Mouse (Mus musculus): ENCODE data around the gene Sptbn4.
A peak's percentile ranks its signal among the peaks of the same experiment; 100 is the strongest.

The Sptbn4 gene

GRCm38 (mm10) chr7:27473835-27474489 is 26.5 kb upstream of the Sptbn4 start:
- no peak for DNase-seq

- peak; percentile 100 for DNase-seq
Measured at GRCm38 (mm10) chr7:27473156-27473834, 25.8 kb upstream of the Sptbn4 start, which contains the start of gene Sertad3. Gene Sertad3, plus strand, starts transcription at chr7:27473768.

- DNase-seq, result peak; percentile 14
Measured at GRCm38 (mm10) chr7:27472596-27472995, 25.1 kb upstream of the Sptbn4 start.

GRCm38 (mm10) chr7:27471390-27472120 is 24.1 kb upstream of the Sptbn4 start:
- no peak for DNase-seq

- DNase-seq, result no peak
Measured at GRCm38 (mm10) chr7:27467648-27468047, 20.2 kb upstream of the Sptbn4 start.

GRCm38 (mm10) chr7:27460477-27460876 is 13.0 kb upstream of the Sptbn4 start:
- no peak for DNase-seq

GRCm38 (mm10) chr7:27459640-27460039 is 12.2 kb upstream of the Sptbn4 start:
- DNase-seq, result no peak

GRCm38 (mm10) chr7:27458614-27459013 is 11.1 kb upstream of the Sptbn4 start:
- DNase-seq, result no peak

- no peak for DNase-seq
Measured at GRCm38 (mm10) chr7:27455273-27455672, 7.8 kb upstream of the Sptbn4 start.

GRCm38 (mm10) chr7:27454461-27455121 is 7.1 kb upstream of the Sptbn4 start:
- DNase-seq, result no peak

- DNase-seq, result no peak
Measured at GRCm38 (mm10) chr7:27452206-27452770, 4.8 kb upstream of the Sptbn4 start.

- no peak for DNase-seq
Measured at GRCm38 (mm10) chr7:27451359-27451758, 3.9 kb upstream of the Sptbn4 start.

- DNase-seq, result peak; percentile 82
Measured at GRCm38 (mm10) chr7:27449256-27449862, 1.9 kb upstream of the Sptbn4 start.

- peak; percentile 9 for DNase-seq
Measured at GRCm38 (mm10) chr7:27448421-27449206, 1.1 kb upstream of the Sptbn4 start.

- no peak for DNase-seq
Measured at GRCm38 (mm10) chr7:27446521-27447418, 716 bp downstream of the Sptbn4 start.

GRCm38 (mm10) chr7:27446051-27446450 is 1.4 kb downstream of the Sptbn4 start:
- no peak for DNase-seq

GRCm38 (mm10) chr7:27440014-27440413 is 7.5 kb downstream of the Sptbn4 start:
- no peak for DNase-seq

- peak; percentile 26 for DNase-seq
Measured at GRCm38 (mm10) chr7:27437544-27437943, 9.9 kb downstream of the Sptbn4 start.

GRCm38 (mm10) chr7:27433794-27434193 is 13.7 kb downstream of the Sptbn4 start:
- no peak for DNase-seq

- DNase-seq, result no peak
Measured at GRCm38 (mm10) chr7:27433349-27433748, 14.1 kb downstream of the Sptbn4 start.

GRCm38 (mm10) chr7:27429135-27429534 is 18.4 kb downstream of the Sptbn4 start:
- DNase-seq, result no peak

Data from lung, postnatal 14 days (tissue).